Mouse (Mus musculus): Measurements from ENCODE around the gene Mpnd. TPM values are rescaled to one million over a fixed set of nuclear protein-coding genes. Genes with fewer than 3 reads are reported as not detected.

Mpnd gene
- polyA plus RNA-seq, 1 experiment = 110 TPM

GRCm38 (mm10) chr17:55986030-55986961, 19.2 kb upstream of the Mpnd start, which contains the start of gene Fsd1:
TSS of gene Fsd1 (plus strand) at chr17:55986509.
- no peak for DNase-seq (ENCODE audit: low read depth)

GRCm38 (mm10) chr17:55990278-55990898, 15.1 kb upstream of the Mpnd start:
- no peak for DNase-seq (ENCODE audit: low read depth)

DNA sequence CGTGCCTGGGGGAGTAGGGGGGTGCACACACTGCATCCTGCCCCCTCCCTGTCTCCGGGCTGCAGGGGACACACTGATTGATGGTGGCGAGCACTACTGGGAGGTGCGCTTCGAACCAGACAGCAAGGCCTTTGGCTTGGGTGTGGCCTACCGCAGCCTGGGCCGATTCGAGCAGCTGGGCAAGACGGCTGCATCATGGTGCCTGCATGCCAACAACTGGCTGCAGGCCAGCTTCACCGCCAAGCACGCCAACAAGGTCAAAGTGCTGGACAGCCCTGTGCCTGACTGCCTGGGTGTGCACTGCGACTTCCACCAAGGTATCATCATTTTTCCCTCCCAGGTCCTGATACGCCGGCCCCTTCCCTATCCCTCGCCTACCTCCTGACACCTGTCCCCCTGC, 9.5 kb upstream of the Mpnd start:
- no peak for DNase-seq (ENCODE audit: low read depth)

DNA sequence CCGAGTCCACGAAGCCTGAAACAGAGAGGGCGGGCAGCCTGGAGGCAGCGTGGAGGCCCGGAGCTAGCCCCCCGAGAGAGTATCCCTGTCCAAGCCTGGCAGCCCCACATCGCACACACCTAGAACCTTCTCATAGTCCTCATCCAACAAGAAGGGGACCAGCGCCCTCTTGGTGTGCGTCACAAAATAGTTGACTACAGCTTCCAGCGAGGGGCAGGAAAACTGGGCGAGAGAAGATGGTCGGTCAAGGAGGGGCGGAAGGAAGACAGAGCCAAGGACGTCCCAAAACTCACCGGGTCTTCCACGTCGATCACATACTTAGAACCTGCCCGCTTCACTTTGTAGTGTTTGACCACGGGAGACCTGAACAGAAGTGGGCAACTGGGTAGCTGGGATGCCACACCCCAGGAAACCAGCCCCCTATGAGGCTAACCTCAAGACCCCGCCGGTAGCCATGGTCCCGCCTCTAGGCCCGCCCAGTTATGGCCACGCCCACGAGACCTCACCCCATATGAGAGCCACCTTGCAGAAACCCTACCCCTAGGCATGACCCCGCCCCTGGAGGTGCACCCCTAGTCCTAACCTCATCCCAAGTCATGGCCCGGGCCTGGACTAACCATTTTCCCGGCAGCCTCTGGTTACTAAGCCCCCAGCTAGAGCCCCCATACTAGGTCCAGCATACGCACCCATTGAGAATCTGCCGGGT, 5.6 kb upstream of the Mpnd start:
- no peak for DNase-seq (ENCODE audit: low read depth)

GRCm38 (mm10) chr17:56003000-56003399, 2.5 kb upstream of the Mpnd start:
- no peak for DNase-seq (ENCODE audit: low read depth)

GRCm38 (mm10) chr17:56006956-56007355, 1.4 kb downstream of the Mpnd start:
- no peak for DNase-seq (ENCODE audit: low read depth)

- DNase-seq (ENCODE audit: low read depth) = no peak
These were observed 2.2 kb downstream of the Mpnd start for GRCm38 (mm10) chr17:56007444-56008355.

DNA sequence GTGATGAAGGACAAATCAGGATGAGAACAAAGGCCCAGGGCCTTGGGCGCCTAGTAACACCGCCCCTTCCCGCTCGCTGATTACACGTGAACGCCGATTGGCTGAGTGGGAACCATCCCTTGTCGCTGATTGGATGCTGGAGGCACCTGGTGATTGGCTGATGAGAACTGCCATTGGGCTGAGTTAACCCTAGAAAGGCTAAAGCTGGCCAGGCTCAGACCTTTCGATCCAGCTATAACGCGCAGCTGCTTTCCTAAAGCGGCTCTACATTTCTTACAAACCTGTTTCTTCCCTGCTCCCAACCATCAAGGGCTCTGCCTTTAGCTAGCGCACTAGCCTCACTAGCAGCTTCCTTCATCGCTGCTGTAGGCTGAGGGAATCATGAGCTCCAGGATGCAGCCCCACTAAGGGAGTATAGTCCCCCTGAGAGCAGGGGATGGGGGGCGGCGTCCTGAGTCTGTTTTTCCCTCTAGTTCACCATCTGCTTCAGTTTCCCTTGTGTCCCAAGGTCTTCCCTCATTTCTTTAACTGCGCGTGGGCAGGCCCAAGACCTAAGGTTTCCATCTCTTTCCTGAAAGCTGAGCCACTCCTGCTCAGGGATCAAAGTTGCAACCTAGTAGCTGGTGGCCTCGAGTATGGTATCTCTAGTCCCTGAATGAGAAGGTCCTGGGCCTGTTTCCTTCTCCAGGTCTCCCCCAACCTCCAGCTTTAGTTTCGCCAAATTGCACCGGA, 3.0 kb downstream of the Mpnd start:
- peak; percentile 83 for DNase-seq (ENCODE audit: low read depth)

DNA sequence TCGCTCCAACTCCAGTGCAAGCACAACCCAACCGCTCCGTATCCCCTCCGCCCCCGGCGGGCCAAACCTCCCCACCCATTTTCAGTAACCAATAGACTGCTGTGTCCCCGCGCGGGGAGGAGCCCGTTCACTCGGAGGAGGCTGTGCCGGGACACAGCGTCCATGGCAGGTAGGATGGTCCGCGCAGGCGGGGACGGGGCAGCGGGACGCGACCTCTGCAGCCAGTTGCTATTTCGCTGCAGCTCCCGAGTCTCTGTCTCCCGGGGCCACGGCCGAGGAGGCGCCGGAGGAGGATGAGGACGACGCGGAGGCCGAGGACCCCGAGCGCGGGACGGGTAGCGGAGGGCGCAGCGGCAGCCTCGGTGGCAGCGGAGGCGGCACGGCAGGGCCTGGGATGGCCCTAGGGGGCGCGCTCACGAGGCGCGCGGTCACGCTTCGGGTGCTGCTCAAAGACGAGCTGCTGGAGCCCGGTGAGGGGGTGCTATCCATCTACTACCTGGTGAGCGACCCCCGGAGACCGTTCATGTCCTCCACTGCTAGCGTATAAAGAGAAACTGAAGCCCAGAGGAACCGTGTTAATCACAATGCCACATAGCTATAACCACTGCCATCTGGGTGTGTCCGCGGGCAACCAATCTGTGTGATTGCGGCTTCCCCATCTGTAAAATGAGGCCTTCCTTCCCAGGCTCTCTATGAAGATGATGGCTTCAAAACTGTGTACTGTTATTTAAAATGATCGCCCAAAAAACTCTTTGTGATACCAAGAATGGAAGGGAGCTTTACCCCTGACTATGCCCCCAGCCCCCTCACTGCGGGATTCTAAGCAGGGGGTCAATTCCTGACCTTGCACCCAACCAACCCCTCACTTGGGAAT, 3.8 kb downstream of the Mpnd start:
- DNase-seq (ENCODE audit: low read depth) = no peak

DNA sequence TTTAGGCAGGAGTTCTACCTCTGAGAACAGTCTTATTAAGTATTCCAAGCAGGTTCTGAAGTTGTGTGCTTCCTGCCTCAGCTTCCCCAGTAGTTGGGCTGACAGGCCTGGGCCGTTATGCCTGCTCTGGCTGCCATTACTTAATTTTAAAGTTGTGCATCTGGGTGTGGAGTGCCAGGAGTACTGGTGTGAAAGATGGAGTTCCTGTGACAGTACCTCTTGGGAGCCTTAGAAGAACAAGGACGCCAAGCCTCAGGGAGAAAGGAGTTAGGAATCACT, 4.4 kb downstream of the Mpnd start:
- DNase-seq (ENCODE audit: low read depth) = no peak

DNA sequence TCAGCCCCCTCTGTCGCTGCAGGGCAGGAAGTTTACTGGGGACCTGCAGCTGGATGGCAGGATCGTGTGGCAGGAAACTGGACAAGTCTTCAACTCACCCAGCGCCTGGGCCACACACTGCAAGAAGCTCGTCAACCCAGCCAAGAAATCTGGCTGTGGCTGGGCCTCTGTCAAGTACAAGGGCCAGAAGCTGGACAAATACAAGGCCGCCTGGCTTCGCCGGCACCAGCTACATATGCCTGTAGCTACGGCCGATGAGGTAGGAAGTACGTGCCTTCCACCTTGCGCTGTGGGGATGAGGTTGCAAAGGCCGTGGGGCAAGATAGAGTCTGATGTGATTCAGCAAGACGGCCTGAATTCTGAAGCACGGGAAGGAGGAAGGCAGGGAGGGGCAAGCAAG, 4.7 kb downstream of the Mpnd start:
- DNase-seq (ENCODE audit: low read depth) = no peak

DNA sequence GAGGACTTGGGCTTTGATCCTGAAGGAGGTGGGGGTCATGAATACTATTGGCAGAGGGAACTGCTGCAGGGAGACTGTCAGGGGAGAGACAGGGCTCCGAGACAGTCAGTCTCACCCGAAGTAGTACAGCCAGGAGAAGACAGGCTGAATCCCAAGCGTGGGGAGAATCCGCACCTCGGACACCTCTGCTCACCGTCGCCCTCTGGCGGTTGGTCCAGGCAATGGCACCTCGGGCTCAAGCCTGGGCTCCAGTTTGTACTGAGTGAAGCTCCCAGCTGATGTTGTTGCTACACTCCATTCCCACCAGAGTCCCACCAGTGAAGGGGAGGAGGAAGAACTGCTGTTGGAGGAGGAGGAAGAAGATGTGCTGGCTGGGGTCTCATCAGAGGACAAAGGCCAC, 5.2 kb downstream of the Mpnd start:
- DNase-seq (ENCODE audit: low read depth) = no peak

DNA sequence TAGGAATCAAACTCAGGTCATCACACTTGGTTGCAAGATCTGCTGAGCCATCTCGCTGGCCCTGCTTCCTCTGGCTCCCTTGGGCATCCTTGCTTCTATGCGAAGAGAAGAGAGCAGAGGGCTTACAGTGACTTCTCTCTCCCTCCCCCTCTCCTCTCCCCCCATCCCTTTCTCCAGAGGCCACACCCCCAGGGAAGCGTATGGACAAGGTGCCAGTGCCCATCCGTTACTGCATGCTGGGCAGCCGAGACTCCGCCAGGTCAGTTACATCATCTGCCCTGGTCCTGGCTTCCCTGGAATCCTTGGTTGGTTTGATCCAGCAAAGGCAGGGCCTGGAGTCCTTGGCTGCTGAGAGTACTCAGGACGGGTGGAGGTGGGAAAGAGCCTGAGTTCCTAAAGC, 5.9 kb downstream of the Mpnd start:
- no peak for DNase-seq (ENCODE audit: low read depth)

- no peak for DNase-seq (ENCODE audit: low read depth)
These were observed 9.8 kb downstream of the Mpnd start for GRCm38 (mm10) chr17:56015293-56015692.

GRCm38 (mm10) chr17:56016382-56016781, 10.9 kb downstream of the Mpnd start:
- DNase-seq (ENCODE audit: low read depth) = no peak

DNA sequence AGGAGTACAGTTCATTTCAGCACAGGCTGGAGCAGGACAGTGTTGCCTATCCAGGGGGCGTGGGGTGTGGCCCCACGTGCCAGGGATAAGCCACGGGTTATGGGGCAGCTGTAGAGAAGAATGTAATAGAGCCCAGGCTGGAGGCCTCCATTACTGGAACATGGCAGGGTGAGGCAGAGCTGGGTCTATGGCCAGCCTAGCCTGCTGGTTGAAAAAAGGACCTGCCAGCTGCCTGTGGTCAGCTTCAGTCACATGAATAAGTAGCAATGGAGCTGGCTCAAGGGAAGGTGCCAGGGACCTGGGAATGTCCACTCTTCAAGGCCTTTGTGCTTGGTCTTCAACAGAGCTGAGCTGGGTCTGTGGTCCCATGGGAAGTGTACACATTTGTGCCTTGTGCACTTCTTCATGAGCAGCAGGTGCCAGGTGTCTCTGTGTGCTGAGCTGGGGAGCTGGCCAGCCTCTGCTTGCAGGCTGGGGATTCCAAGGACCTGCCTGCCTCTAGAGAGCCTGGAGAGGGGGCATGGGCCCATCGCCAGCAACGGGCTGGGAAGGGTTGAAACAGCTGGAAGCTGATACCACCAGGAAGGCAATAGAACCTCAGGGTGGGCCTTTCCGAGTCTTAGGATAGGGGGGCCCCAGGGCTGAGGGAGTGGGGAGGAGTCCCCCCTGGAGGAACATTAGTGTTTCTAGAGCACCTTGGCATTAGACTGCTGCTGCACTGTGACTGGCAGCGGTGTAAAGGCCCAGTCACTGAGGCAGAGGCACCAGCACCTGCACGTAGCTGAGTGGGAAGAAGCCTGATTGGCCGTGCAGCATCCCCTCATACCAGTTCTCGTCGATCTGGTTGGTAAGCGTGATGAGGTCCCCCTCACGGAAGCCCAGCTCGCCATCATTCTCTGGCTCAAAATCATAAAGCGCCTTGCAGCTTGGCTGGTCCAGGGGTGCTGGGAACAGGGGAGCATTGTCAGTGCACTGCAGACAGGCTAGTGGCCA, 11.6 kb downstream of the Mpnd start:
- DNase-seq (ENCODE audit: low read depth) = no peak

DNA sequence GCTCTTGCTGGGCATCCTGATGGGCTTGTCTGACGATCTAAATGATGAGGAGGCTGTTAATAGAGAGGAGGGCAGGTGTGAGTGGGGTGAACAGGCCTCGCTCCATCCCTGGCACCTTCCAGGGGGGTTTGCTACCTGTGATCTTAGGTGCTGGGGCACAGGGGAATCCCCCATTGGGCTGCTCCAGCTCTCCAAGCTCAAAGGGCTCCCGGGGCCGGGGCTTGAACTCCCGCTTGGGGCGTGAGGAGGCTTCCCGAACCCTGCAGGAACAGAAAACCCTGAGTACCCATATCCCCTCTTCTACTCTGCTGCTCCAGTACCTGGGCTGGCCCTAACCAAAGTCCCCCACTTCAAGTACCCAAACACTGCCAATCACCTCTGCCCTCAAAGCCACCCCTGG, 12.3 kb downstream of the Mpnd start:
- no peak for DNase-seq (ENCODE audit: low read depth)

DNA sequence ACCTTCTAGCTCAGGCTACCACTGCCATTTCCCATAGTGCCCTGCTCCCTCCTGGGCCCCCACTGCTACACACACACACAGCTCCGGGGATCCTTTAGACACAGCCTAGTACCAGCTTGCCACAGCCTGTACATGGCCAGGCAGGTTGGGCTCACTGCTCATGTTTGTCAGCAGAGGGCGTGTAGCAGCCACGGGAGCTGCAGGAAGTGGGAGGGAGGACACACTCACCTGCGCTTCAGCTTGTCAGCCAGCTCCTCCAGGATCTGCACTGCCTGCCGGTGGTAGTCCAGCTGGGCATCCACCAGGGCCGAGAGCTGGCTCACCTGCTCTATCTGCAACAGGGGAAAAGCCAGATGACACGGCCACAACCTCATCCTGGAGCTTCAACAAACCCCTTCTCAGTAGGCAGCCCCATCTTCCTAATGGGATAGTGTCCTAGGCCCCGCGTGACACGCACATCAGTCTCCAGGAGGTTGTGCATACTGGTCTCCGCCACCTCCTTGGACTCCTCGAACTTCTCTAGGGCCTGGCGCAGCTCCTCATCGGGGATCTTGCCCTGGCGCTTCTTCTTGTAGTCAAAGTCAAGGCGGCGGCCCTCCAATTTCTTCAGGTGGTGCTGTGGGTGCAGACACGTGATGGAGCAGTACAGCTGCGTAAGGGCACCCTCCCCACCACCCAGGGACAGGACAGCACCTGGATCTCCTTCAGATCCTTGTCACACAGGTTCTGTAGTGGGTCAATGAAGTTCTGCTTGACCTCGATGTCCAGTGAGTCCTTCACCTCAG, 13.0 kb downstream of the Mpnd start:
- DNase-seq (ENCODE audit: low read depth) = no peak
